Mouse (Mus musculus) effector memory CD4-positive, alpha-beta T cell, adult 5 months (primary cell): ENCODE results near the gene Tbc1d10b. TPM values are rescaled to one million over a fixed set of nuclear protein-coding genes. Genes with fewer than 3 reads are reported as not detected.

Experiments
- polyA plus RNA-seq: library from polyadenylated mRNA; unstranded; fragments of 100-300 nt; shearing (Covaris generic); gene quantifications from one replicate; pipeline ENCODE4 v1.2.1, GENCODE M21; 2017

Gene Tbc1d10b
- polyA plus RNA-seq: 51.9 TPM

DNA sequence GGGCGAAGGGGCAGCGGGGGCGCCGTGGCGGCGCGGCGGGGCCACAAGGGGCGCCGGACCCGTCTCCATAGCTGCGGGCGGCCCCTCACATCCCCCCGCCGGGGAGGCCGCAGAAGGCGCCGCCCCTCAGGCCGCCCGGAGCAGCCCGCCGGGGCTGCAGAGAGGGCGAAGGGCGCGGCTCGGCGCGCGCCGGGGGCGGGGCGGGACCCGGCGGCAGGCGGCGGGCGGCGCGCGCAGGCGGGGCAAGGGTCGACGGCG lies at the start of gene Tbc1d10b:
Tbc1d10b (minus strand) TSS at position 174 of the 258 bp plus-strand sequence.

DNA sequence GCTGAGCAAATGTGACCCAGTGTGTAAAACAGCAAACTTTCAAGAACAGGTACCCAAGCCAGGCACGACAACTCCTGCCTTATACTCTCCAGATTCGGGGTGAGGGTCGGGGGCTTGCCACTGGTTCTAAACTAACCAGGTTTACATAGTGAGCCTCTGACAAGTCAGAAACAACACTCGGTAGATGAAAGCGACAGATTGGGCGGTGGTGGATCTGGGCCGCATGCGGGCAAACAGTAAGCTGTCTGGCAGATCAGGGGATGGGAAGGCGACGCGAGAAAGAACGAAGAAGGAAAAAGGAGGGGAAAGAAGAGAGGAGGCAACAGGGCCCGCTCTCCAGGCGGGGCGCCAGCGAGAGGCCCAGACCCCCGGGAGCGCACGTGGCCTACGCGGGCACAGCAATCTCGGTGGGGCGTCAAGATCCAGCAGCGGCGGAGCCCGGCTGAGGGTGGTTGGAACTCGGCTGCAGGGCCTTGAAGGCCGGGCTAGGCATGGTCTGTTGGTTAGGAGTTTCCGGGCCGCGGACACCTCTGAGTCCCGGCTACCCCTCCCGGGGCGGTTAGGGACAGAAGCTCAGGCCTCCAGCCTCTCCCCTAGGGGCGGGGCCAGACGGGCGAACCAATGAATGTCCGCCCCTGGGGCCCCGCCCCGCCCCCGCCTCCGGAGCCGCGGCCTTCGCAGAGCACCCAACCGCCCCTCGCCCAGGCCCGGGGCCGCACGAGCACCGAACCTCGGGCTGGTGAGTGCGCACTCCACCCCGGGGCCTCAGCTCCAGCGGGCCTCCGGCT lies 35.8 kb upstream of the Tbc1d10b start, which contains the start of gene Zfp771:
Zfp771 (plus strand) TSS at position 405 of the 788 bp plus-strand sequence.

DNA sequence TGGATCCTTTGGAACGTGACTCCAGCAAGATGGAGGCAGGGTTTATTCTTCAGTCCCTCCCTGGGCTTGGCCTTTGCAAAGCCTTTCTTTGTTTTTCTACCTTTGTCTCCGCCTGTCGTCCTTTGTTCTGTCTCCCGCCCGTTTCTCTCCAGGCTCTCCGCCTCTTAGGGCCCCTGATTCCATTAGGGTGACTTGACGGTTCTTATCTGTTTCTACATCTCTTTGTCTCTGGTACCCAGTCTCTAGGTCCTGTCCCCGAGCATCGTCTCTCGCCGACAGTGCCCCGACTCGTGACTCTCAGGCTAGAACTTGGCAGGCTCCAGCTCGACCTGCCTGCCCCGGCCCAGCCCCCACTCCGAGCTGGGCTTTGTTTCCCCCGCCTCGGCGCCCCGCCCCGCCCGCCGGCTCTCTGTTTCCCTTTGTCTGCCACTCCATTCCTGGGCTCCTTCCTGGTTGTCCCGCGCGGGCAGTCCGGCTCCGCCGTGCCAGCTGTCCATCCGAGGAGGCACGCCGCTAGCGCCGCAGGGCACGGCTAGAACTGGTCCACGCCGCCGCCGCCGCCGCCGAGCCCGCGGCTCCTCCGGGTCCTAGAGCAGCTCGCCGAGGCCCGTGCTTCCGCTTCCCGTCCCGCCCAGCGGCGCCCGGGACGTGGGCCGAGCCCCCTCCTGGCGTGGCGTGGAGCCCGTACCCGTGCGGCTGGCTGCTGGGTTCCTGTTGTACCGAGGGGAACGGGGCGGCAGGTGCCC lies 24.5 kb upstream of the Tbc1d10b start, which contains the start of the genes Zfp553 and Sept1:
Zfp553 (plus strand) TSS at position 440 of the 746 bp plus-strand sequence.
Sept1 (minus strand) TSS at position 509 of the 746 bp plus-strand sequence.

DNA sequence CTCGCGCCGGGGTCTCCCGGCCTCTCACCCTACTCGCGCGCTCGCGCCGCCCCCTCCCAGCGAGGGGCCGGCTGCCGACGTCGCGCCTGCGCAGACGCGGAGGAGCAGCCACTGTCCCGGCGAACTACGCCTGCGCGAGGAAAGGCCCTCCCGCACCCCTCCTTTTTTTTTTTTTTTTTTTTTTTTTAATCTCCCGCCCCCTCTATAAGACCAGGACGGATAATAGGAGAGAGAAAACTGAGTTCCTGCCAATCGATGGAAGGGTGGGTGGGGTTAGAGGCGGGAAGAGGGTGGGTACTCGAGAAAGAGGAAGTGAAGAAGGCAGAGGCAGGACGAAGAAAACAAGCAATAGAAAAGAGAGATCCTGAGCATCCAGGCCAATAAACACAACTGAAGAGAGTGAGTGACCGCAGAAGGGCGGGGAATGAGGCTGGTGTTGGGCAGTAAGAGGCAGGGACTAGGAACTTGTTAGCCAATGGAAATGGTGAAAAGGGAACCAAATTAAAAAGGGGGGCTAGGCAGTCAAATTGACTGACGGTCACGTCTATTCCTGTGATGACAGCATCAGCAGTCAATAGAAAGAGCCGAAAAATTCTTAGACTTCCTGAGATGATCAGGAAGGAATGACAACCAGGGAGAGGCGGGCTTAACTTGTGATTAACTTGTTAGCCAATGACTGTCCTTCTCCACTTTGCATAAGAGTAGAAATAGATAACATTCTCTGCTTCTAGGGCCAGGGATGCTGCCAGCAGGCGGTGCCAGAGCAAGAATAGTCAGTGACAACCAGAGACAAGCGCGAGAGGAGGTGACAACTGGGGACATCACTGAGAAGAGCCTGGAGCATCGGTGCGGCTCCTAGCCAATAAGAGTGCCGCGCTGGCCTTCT lies 528 bp upstream of the Tbc1d10b start, which contains the start of gene Mylpf:
Mylpf (plus strand) TSS at position 338 of the 886 bp plus-strand sequence.

DNA sequence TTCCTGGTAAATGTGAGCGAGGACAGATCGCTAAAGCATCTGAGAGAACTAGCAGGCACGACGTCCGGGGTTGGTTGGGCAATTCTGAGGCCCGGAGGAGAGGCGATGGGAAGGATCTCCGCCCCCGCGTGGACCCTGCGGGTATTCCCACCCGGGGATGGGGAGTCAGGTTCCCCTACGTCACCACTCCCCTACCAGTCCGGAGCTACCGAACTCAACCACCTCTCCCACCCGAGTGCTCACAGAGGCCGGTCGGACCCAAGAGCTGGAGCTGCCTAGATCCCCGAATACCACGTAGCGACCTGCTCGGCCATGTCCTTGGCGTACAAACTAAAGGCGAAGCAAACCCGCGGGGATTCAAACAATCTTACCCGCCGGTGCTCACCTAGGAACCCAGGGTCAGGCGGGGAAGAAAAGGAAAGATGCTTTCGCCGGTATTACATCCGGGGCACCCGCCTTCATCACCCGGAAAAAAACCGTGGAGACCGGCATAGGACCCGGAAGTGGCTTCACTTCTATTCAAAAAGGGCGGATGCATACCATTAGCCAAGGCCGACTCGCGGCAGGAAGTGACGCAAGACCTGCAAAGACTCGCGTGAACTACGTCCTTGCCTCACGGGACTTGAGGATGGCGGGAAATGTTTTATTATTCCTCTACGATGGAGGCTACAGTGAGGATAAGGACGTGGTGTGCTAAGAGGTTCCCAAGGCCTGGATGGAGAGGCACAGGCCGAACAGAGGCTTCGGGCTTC lies 12.5 kb downstream of the Tbc1d10b start, which contains the start of gene Cd2bp2:
Cd2bp2 (minus strand) TSS at position 507 of the 752 bp plus-strand sequence.

Other genes starting within 250 kb of the Tbc1d10b start
- 115 TPM for gene Cdipt, start 232.6 kb downstream of the Tbc1d10b start, polyA plus RNA-seq
- 0.45 TPM for gene Cdiptos, start 232.4 kb downstream of the Tbc1d10b start, polyA plus RNA-seq
- 61.2 TPM for gene Mvp, start 193.8 kb downstream of the Tbc1d10b start, polyA plus RNA-seq
- gene Pagr1b, start 192.0 kb downstream of the Tbc1d10b start, polyA plus RNA-seq: not detected
- gene Pagr1a, start 191.1 kb downstream of the Tbc1d10b start, polyA plus RNA-seq: 19.7 TPM
- 57.3 TPM for gene Gm42742, start 187.4 kb downstream of the Tbc1d10b start, polyA plus RNA-seq
- gene Prrt2, start 187.3 kb downstream of the Tbc1d10b start, polyA plus RNA-seq: 13.1 TPM
- 95.1 TPM for gene Maz, start 181.4 kb downstream of the Tbc1d10b start, polyA plus RNA-seq
- 2.9 TPM for gene Kif22, start 166.0 kb downstream of the Tbc1d10b start, polyA plus RNA-seq
- gene Zg16, start 121.1 kb downstream of the Tbc1d10b start, polyA plus RNA-seq: not detected
- gene AI467606, start 117.1 kb downstream of the Tbc1d10b start, polyA plus RNA-seq: 66.8 TPM
- gene Qprt, start 86.2 kb downstream of the Tbc1d10b start, polyA plus RNA-seq: 9.2 TPM
- 49.7 TPM for gene Spn, start 70.6 kb downstream of the Tbc1d10b start, polyA plus RNA-seq
- gene Cd2bp2, start 12.4 kb downstream of the Tbc1d10b start, polyA plus RNA-seq: 55.9 TPM
- gene Mylpf, start 422 bp upstream of the Tbc1d10b start, polyA plus RNA-seq: 12.4 TPM
- gene Zfp553, start 24.6 kb upstream of the Tbc1d10b start, polyA plus RNA-seq: 8.8 TPM
- 475 TPM for gene Sept1, start 24.7 kb upstream of the Tbc1d10b start, polyA plus RNA-seq
- 7.5 TPM for gene Zfp771, start 35.8 kb upstream of the Tbc1d10b start, polyA plus RNA-seq
- gene Dctpp1, start 52.2 kb upstream of the Tbc1d10b start, polyA plus RNA-seq: 12.7 TPM
- gene Sephs2, start 65.6 kb upstream of the Tbc1d10b start, polyA plus RNA-seq: 24.9 TPM
- gene Itgal, start 87.8 kb upstream of the Tbc1d10b start, polyA plus RNA-seq: 346 TPM
- gene Zfp768, start 137.1 kb upstream of the Tbc1d10b start, polyA plus RNA-seq: 0.21 TPM
- 19.6 TPM for gene Zfp747, start 167.6 kb upstream of the Tbc1d10b start, polyA plus RNA-seq
- 5.6 TPM for gene 9130019O22Rik, start 178.7 kb upstream of the Tbc1d10b start, polyA plus RNA-seq
- gene E430018J23Rik, start 185.2 kb upstream of the Tbc1d10b start, polyA plus RNA-seq: 3.7 TPM
- 10.0 TPM for gene Zfp764, start 198.4 kb upstream of the Tbc1d10b start, polyA plus RNA-seq
- gene Zfp688, start 213.6 kb upstream of the Tbc1d10b start, polyA plus RNA-seq: 18.7 TPM
- 12.1 TPM for gene Zfp689, start 240.7 kb upstream of the Tbc1d10b start, polyA plus RNA-seq